Mouse (Mus musculus) cerebellum, postnatal 25 days (tissue): ENCODE results near the gene Zbtb8a.
"Not testable (repeated sequence)": the region's sequence is repeated elsewhere in the genome, so short reads cannot be mapped to it uniquely, and the experiment has no call there.

Experiments used
- DNase-seq, 2 experiments: peaks; one replicate each; pipeline ENCODE4 v3.0.0; 2021; ENCODE audit warnings: mixed read lengths in 2 of 2

The Zbtb8a gene

DNA sequence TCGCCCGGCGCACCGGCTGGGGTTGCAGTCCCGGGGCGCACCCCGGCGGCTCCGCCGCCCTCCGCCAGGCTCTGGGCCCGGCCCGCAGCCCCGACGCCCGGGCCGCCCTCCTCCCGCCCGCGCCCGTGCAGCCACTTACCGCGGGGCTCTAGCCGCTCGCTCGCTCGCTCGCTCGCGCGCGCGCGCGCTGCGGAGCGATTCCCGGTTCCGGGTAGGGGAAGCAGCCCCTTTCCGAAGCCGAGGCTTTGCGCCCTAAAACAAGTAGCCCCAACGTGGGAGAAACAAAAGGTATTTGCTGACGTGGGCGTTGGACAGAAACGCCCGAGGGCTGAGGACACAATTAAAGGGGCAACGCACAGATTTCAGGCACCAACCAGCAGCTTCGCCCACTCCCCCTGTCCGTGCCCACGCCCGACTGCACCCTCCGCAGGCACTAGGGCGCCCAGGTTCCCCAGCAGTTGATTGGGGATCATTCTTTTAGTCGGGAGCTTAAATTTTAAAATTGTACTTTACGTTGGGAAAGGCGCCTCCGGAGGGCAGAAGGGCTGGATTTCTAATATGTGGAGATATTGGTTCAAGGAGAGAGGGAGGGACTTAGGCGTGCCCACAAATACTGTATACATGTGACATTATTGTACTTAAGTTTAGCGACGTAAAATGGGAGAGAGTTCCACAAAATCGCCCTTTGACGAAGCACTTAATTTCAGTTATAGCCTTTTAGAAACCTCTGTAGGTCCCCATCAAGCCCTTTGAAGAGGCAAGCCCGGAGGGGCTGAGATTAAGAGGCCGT lies at the start of gene Zbtb8a:
Zbtb8a (minus strand) TSS at position 516 of the 790 bp plus-strand sequence.
- DNase-seq, result peak; percentile 72

DNA sequence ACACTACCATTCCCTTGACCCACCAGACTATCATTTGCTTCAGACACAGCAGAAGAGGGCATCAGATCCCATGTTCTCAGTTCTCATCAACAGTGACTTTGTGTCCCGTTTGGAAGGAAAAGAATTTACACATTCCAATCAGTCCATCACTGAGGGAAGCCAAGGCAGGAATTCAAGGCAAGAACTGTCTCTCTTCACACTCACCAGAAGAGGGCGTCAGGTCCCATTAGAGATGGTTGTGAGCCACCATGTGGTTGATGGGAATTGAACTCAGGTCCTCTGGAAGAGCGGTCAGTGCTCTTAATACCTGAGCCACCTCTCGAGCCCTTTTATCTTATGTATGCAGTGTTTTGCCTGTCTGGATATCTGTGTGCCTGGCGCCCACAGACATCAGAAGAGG lies 40.4 kb upstream of the Zbtb8a start:
- DNase-seq, result no peak

DNA sequence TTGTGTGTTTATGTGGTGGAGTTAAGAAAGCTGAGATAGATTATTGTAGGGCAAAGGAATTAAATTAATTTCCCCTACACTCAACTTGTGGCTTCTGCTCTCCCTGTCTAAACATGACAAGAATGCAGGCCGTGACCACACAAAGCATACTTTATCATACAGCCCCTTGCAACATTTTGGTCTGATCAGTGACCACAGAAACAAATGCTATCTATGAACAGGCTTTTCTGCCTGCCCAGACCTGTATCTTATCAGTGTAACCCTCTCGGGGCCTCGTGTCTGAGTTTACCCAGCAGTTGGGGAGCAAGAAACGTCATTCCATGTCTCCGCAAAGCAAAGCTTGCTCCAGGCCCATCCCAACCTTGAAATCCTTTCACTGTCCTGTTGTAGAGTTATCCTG lies 38.6 kb upstream of the Zbtb8a start:
- no peak for DNase-seq

DNA sequence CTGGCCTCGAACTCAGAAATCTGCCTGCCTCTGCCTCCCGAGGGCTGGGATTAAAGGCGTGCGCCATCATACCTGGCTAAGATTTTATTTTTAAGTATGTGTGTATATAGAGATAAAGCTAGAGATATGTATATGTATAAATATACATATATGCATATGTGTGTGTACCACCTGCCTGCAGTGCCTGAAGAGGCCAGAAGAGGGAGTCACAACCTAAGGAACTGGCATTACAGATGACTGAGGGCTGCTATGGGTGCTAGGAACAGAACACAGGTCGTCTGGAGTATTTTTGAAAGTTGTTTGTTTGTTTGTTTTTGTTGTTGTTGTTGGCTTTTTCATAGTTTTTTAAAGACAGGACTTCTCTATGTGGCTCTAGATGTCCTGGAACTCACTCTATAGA lies 38.0 kb upstream of the Zbtb8a start:
- DNase-seq, result no peak

DNA sequence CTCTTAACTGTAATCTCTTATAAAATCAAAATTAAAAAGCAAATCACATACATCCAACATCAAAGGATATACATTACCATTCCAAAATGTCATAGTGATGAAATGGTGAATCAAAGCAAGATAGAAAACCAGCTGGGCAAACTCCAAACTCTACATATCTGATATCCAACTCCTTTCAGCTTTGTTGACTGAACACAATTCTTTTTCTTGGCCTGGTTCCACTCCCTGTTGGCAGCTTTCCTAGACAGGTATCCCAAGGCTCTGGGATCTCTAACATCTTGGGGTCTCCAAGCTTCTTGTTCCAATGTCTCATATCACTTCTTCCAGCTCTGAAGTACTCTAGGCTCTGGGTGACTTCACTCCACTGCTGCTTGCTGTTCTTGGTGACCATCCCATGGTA lies 33.1 kb upstream of the Zbtb8a start:
- DNase-seq, result no peak

DNA sequence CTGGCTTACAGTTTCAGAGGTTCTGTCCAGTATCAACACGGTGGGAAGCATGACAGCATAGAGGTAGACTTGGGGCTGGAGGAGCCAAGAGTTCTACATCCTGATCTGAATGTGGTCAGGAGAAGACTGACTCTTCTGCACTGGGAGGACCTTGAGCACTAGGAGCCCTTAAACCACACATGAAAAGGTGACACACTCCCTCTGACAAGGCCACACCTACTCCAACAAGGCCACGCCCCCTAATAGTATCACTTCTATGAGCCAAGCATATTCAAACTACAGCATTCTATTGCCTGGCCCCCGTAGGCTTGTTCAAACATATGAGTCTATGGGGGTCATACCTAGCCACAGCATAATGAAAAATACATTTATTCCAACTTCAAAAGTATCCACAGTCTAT lies 32.6 kb upstream of the Zbtb8a start:
- DNase-seq, result not testable (repeated sequence)

DNA sequence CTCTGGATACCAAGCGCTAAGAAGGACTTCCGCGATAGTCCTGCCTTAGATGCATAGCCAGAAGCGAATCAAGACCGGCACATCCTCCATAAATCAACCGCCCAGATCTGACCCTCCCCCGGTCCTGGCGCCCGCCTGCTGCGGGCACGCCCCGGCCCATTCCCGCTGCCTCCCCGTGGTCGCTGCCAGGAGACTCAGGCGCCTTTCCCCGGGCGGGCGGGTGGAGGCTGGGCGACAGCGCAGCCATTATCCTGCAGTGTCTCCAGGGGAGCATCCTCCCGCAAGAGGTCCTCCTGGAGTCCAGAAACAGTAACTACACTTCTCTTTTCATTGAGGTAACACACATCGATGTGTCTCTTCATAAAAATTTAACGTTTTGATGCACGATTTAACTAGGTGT lies 28.5 kb upstream of the Zbtb8a start:
- peak; percentile 48 to 58 for DNase-seq

DNA sequence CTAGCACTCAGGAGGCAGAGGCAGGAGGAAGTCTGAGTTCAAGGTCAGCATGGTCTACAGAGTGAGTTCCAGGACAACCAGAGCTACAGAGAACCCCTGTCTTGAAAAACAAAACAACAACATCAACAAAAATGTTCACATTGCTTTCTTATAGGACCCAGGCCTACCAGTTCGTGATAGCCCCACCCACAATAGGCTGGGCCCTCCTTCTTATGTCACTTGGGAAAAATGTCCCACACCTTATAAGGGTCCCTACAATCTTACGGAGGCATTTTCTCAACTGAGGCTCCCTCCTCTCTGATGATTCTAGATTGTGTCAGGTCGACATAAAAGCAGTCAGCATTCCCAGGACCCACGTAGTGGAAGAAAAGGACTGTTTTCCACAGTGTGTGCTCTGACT lies 21.9 kb upstream of the Zbtb8a start:
- no peak for DNase-seq

DNA sequence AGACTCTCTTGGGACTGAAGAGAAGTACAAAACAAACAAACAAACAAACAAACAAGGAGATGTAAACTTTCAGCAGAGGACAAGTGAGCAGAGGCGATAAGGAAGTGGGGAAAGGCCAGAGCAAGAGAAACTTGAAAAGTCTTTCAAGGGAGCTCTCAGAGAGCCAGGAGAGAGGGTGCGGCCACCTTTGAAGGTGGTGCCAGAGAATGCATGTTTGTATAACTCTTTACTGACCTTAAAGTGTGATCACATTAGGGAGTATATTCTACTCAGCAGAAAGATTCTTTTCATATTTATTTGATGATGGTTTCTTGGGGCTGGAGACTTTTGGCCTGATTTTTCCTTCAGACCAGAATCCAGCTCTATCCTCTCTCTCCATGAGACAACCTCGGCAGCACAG lies 19.0 kb upstream of the Zbtb8a start:
- no peak for DNase-seq

DNA sequence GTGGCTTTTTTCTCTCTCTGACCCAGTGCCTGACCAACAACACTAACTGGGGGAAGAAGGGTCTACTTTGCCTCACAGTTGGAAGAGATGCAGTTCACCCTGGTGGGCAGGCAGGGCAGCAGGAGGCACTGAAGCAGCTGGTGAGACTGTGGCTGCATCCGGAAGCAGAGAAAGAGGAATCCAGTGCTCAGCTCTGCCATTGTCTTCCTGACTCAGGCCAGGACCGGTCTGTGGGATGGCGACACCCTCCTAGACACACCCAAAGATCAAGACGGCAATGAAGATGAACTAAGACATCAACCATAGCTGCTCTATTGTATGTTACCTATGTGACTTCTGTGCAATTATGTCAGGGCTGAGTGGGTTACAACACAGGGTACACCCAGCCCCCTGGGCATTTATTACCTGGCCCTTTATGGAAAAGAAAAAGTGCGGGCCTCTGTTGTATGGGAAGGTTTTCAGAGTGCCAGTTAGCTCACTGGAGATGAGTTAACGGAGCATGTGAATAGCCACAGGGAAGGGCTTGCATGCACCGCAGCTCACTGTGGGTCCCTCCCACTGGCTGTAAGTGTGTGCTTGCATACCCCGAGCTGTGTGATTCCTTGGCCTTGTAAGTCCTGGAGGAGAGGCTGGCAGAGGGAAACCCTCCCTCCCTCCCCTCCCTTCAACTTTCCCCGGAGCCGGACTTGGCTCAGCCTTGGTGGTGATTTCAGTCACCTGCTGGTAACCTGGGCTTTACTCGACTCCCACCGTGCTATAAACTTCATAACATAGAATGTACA lies 16.4 kb upstream of the Zbtb8a start:
- DNase-seq, result no peak

DNA sequence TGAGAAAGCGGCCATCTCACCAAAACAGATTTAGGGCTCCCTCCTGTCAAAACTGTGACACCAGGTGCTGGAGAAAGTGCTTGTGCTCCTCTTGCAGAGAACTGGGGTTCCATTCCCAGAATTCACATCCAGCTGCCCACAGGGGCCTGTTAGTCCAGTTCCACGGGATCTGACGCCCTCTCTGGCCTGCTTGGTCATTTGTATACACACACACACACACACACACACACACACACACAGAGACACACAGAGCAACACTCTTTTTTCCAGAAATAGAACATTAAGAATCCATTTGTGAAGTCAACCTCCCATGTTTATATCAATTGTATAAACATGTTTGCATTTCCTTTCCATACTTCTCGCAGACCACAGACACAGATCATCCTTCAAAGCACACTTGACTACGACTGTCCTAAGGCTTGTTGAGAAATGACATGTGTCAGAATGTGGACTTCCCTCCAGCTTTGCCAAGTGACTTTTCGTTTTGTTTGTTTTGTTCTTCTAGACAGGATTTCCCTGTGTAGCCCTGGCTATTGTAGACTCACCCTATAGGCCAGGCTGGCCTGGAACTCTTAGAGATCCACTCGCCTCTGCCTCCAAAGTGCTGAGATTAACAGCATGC lies 13.1 kb upstream of the Zbtb8a start:
- DNase-seq, result no peak

DNA sequence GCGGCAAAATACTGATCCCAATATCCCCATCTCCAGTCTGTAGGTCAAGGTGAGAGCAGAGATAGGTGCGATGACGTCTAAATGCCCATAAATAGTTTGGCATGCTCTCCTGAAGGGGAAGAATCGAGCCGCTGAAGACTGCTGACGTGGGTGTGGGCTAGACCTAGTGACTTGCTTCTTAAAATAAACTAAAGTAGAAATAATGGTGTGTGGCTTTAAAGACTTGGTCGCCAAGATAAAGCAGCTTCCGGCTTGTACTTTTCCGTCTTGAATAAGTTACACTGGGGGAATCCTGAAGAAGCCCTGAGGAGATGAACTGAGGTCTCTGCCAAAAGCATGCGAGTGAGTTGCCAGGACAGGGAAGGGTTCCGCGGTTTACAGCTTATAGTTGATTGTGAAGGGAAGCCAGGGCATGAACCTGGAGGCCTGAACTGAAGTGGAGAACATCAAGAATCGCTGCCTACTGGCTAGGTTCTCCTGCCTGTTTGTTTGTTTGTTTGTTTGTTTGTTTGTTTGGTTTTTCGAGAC lies 12.4 kb upstream of the Zbtb8a start:
- DNase-seq, result no peak

DNA sequence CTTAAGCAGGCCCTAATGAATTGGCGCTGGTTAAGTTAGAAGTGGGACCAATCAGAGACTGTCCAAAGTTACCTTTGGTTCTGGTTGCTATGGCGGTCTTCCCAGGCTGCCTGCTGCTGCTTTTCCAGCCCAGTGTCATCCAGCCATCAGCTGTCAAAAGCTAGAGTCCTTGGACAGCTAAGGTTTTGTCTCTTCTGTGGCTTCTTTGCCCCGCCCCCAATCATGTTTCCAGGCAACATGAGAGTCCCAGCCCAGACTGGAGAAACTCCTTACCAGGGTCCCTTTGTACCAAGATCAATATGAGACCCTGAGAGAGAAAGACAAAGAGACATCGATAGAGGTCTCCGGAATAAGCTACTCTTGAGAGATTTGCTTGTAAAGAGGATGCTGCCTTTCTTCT lies 10.5 kb upstream of the Zbtb8a start:
- DNase-seq, result no peak

DNA sequence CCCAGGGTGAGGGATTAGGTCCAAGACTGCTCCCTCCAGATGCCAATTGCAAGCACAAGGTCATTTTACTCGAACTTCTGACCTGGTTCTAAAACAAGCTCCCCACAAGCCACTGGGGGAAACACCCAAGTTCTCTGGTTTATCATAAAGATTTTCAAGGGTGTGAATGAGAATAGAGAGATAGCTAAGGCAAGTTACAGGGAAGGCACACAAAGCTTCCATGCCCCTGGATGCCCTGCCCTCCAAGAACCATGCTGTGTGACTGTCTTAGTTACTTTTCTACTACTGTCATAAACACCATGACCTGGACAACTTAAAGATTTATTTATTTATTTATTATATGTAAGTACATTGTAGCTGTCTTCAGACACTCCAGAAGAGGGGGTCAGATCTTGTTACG lies 9.1 kb upstream of the Zbtb8a start:
- no peak for DNase-seq

DNA sequence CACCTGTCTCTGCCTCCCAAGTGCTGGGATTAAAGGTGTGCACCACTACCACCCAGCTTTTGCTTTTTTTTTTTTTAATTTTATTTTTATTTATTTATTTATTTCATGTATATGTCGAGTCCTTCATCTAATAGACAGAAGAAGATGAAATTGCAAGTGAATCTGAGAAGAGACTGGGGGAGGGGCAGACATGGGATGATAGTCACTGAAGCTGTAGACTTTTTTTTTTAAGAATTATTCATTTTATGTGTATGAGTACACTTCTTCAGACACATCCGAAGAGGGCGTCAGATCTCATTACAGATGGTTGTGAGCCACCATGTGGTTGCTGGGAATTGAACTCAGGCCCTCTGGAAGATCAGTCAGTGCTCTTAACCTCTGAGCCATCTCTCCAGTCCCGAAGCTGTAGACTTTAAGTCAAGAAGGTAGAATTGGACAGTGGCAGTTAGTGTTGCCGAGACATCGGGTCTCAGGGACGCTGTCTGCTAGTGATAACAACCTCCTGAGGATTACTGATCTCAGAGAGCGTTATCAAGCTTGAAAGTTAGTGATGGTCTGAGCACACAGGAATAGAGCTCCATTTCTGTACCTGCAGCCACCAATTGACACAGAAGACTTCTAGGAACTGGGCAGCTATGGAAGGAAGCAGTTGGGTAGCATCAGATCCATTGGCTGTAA lies 8.5 kb upstream of the Zbtb8a start:
- no peak for DNase-seq

DNA sequence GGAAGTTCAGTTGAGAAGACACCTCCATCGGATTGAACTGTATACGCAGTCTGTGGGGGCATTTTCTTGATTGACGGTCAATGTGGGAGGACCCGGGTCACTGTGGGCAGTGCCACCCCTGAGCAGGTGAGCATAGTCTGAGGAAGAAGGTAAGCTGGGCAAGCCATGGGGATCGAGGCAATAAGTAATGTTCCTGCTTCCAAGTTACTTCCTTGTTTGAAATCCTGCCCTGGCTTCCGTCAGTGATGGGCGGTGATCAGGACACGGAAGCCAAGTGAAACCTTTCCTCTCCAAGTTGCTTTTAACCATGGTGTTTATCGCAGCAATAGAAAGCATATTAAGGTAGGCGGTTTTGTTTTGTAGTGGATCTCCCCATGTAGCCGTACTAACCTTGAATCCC lies 7.8 kb upstream of the Zbtb8a start:
- no peak for DNase-seq

DNA sequence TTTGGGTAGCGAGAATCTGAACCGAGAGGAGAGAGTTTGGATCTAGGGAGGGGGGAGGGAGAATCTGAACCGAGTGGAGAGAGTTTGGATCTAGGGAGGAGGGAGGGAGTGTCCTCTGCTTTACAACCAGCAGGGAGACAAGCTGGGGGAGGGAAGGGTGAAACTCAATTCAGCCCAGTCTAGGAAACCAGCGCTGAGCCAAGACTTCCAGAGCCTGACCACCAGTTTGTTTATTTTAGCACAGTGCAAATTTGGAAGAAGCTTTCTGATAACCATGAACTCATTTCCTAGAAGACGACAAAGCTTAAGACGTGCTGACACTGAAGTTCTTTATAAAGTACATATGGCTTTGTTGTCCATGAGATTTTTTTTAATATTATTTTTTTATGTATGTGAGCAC lies 6.5 kb upstream of the Zbtb8a start:
- DNase-seq, result no peak

DNA sequence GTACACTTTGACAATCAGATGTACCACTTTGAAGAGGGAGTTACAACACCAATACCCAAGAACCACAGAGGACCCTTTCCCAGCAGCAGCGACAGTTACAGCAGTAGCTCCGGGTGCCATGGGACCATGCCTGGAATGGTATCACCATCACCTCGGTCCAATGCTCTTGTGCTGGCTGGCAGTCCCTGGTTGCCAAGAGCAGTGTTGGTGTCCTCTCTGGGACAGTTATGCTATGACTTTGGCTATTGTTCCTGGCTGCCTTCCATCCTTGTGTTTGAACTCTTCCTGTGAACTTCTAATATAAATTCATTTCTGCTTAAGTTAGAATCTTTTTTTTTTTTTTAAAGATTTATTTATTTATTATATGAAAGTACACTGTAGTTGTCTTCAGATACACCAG lies 5.7 kb upstream of the Zbtb8a start:
- no peak for DNase-seq

DNA sequence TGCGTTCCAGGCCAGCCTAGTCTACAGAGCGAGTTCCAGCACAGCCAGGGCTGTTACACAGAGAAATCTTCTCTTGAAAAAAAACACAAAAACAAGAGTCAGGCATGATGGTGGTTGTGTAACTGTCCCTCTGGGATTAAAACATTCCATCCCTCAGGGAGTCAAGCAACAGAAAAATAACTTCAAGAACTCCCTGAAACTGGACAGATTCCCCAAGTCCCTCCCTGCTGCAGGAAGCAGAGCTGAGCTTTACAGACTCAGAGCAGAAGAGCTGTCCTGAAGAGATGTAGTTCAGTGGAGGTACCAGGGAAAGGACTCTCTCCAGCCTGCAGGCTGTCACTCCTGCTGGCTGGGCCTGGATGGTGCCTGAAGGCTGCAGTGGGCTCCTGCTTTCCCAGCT lies 4.6 kb upstream of the Zbtb8a start:
- DNase-seq, result no peak

DNA sequence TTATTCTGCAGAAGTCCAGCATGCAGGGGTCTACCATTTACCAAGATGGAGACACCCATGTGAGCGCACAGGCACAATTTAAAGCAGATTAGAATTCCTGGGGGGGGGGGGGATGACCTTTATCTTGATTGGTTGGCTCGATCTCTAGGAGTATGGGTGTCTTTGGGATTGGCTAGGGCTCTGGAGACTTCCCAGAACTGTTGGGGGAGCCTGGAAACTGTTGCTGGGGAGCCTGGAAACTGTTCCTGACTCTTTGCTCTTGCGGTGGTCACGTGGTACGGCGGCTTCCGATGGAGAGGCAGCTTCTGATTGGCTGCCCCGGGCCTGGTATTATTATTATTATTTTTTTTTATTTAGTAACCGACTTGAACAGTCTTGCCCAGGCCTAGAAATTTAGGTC lies 4.1 kb upstream of the Zbtb8a start:
- no peak for DNase-seq

DNA sequence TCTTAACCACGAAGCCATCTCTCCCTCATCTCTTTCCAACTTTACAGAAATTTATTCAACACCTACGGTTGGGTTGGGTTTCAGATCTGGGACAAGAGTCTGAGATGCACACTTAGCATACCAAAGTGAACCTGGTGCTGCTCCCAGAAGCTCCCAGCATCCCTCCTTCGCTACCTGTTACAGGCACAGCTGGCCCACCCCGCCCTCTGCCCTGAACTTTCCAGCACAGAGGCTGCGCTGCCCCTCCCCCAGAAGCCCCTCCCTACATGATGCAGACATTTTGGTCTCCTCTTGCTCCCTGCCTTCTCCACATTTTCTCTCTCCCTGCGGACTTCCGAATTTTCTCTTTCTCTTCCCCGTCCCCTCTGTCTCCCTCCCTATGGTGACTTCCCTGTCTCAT lies 3.2 kb upstream of the Zbtb8a start:
- DNase-seq, result no peak

DNA sequence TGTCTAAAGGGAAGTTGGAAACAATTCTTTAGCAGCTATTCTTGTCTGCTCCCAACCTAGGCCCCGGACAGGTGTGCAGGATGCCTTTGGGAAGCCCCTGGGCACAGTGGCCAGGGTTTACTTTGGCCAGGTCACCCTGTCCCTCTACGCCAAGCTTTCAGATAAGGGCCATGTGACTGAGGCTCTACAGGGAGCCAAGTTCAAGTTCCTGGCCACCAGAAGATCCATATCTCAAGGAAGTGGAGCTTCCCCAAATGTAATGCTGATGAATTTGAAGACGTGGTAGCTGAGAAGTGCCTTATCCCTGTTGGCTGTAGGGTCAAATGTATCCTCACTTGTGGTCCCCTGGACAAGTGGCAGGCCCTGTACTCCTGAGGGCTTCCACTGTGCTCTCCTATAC lies 1.9 kb upstream of the Zbtb8a start:
- no peak for DNase-seq

DNA sequence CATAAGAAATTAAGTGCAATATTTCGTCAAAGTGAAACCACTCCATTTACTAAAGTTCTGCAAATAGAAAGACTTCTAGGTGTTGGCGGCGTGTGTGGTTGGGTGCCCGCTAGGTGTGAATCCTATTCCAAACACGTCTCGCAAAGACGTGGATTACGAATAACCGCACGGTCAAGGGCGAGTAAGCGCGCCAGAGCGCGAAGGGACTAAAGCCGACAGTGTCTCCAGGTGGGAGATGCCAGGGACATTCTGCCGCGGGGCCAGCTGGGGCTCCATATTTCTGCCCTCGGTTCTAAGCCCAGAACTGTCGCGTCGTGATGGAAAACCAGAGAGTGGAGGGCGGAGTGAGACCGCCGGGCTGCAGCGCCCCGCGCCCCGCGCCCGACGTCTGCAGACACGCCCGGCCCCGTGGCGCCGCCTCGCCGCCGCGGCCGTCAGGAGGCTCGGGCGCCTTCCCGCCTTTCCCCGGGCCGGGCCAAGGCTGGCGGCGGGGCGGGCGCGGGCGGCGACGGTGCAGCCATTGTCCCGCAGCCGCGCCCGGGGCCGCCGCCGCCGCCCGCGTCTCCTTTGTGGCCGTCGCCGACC lies 863 bp downstream of the Zbtb8a start:
- DNase-seq, result peak; percentile 72 to 75
